Mouse (Mus musculus) sigmoid colon, adult 10 weeks (tissue): ENCODE results near the gene Ccdc155. TPM values are rescaled to one million over a fixed set of nuclear protein-coding genes. Genes with fewer than 3 reads are reported as not detected.

ENCODE experiments used
- polyA plus RNA-seq: library from polyadenylated mRNA; stranded (reverse); fragments of 350-450 nt; fragmentation: Illumina TruSeq; extraction: RNeasy Lipid Tissue Mini Kit (QIAGEN cat#74804); gene quantifications from one replicate; pipeline ENCODE4 v1.2.3, GENCODE M21; 2014; ENCODE audit warnings: low read depth, low replicate concordance

The Ccdc155 gene
- not detected for polyA plus RNA-seq

GRCm38 (mm10) chr7:45204380-45205143 is at the start of gene Ccdc155:
Gene Ccdc155, minus strand, starts transcription at chr7:45204892.

GRCm38 (mm10) chr7:45240633-45241388 is 36.1 kb upstream of the Ccdc155 start, which contains the start of gene Slc6a16:
Gene Slc6a16, plus strand, starts transcription at chr7:45241085.

GRCm38 (mm10) chr7:45238723-45239496 is 34.2 kb upstream of the Ccdc155 start, which contains the start of gene Cd37:
Gene Cd37, minus strand, starts transcription at chr7:45239115.

GRCm38 (mm10) chr7:45215673-45216441 is 11.2 kb upstream of the Ccdc155 start, which contains the start of gene Tead2:
Gene Tead2, plus strand, starts transcription at chr7:45215753.

GRCm38 (mm10) chr7:45211851-45212251 is 7.2 kb upstream of the Ccdc155 start, which contains the start of gene Dkkl1:
Gene Dkkl1, minus strand, starts transcription at chr7:45212147.

GRCm38 (mm10) chr7:45180896-45181477 is 23.7 kb downstream of the Ccdc155 start, which contains the start of gene Pth2:
Gene Pth2, plus strand, starts transcription at chr7:45180995.

GRCm38 (mm10) chr7:45179469-45179868 is 25.2 kb downstream of the Ccdc155 start, which contains the start of gene Gfy:
Gene Gfy, minus strand, starts transcription at chr7:45179569.

GRCm38 (mm10) chr7:45163735-45164490 is 40.8 kb downstream of the Ccdc155 start, which contains the start of gene Slc17a7:
Gene Slc17a7, plus strand, starts transcription at chr7:45163949.

GRCm38 (mm10) chr7:45154096-45154992 is 50.3 kb downstream of the Ccdc155 start, which contains the start of the genes Pih1d1 and Aldh16a1:
Gene Pih1d1, plus strand, starts transcription at chr7:45154303.
Gene Aldh16a1, minus strand, starts transcription at chr7:45154584.

GRCm38 (mm10) chr7:45135993-45136567 is 68.6 kb downstream of the Ccdc155 start, which contains the start of the genes Gm45713 and Flt3l:
Gene Gm45713, minus strand, starts transcription at chr7:45136231.
Gene Flt3l, minus strand, starts transcription at chr7:45136432.

Other genes starting within 250 kb of the Ccdc155 start
- gene Cpt1c, start 230.0 kb downstream of the Ccdc155 start, polyA plus RNA-seq, result 0.44 TPM
- 3.3 TPM for gene Prmt1, start 218.3 kb downstream of the Ccdc155 start, polyA plus RNA-seq
- gene Irf3, start 207.2 kb downstream of the Ccdc155 start, polyA plus RNA-seq, result 24.0 TPM
- gene Bcl2l12, start 206.2 kb downstream of the Ccdc155 start, polyA plus RNA-seq, result 0.76 TPM
- gene Scaf1, start 188.5 kb downstream of the Ccdc155 start, polyA plus RNA-seq, result 6.3 TPM
- 3.2 TPM for gene Rras, start 186.9 kb downstream of the Ccdc155 start, polyA plus RNA-seq
- gene Prr12, start 152.0 kb downstream of the Ccdc155 start, polyA plus RNA-seq, result 0.22 TPM
- 6.3 TPM for gene Nosip, start 142.5 kb downstream of the Ccdc155 start, polyA plus RNA-seq
- 10.9 TPM for gene Prrg2, start 142.2 kb downstream of the Ccdc155 start, polyA plus RNA-seq
- gene Rcn3, start 112.7 kb downstream of the Ccdc155 start, polyA plus RNA-seq, result not detected
- 8.9 TPM for gene Fcgrt, start 101.0 kb downstream of the Ccdc155 start, polyA plus RNA-seq
- 378 TPM for gene Rps11, start 80.5 kb downstream of the Ccdc155 start, polyA plus RNA-seq
- gene Rpl13a, start 76.1 kb downstream of the Ccdc155 start, polyA plus RNA-seq, result 519 TPM
- gene Gm45713, start 68.7 kb downstream of the Ccdc155 start, polyA plus RNA-seq, result not detected
- 14.4 TPM for gene Flt3l, start 68.5 kb downstream of the Ccdc155 start, polyA plus RNA-seq
- 1.2 TPM for gene Pih1d1, start 50.6 kb downstream of the Ccdc155 start, polyA plus RNA-seq
- gene Aldh16a1, start 50.3 kb downstream of the Ccdc155 start, polyA plus RNA-seq, result 12.3 TPM
- gene Slc17a7, start 40.9 kb downstream of the Ccdc155 start, polyA plus RNA-seq, result not detected
- not detected for gene Gfy, start 25.3 kb downstream of the Ccdc155 start, polyA plus RNA-seq
- gene Pth2, start 23.9 kb downstream of the Ccdc155 start, polyA plus RNA-seq, result not detected
- not detected for gene Dkkl1, start 7.3 kb upstream of the Ccdc155 start, polyA plus RNA-seq
- 1.1 TPM for gene Tead2, start 10.9 kb upstream of the Ccdc155 start, polyA plus RNA-seq
- 3.6 TPM for gene Cd37, start 34.2 kb upstream of the Ccdc155 start, polyA plus RNA-seq
- not detected for gene Slc6a16, start 36.2 kb upstream of the Ccdc155 start, polyA plus RNA-seq
- not detected for gene Slc6a21, start 72.6 kb upstream of the Ccdc155 start, polyA plus RNA-seq
- 8.2 TPM for gene Trpm4, start 128.9 kb upstream of the Ccdc155 start, polyA plus RNA-seq
- gene Hrc, start 130.4 kb upstream of the Ccdc155 start, polyA plus RNA-seq, result 0.28 TPM
- gene Ppfia3, start 162.1 kb upstream of the Ccdc155 start, polyA plus RNA-seq, result 0.41 TPM
- gene Lin7b, start 165.7 kb upstream of the Ccdc155 start, polyA plus RNA-seq, result not detected
- 119 TPM for gene Snrnp70, start 190.8 kb upstream of the Ccdc155 start, polyA plus RNA-seq
- not detected for gene Kcna7, start 200.8 kb upstream of the Ccdc155 start, polyA plus RNA-seq
- gene Ntf5, start 208.8 kb upstream of the Ccdc155 start, polyA plus RNA-seq, result not detected
- not detected for gene Lhb, start 215.9 kb upstream of the Ccdc155 start, polyA plus RNA-seq
- 2.6 TPM for gene Gys1, start 230.0 kb upstream of the Ccdc155 start, polyA plus RNA-seq
- gene Ruvbl2, start 233.2 kb upstream of the Ccdc155 start, polyA plus RNA-seq, result 0.63 TPM